Mouse (Mus musculus): ENCODE measurements at regions not wholly inside any gene's neighbourhood (a gene's known extent, or its start where the extent isn't known, plus 50 kb on each side); places are given as distances from the start of the nearest gene placed in this dataset.

GRCm38 (mm10) chr16:93511988-93512387 is 91.9 kb downstream of the Setd4 start:
- TF ChIP-seq CTCF (IDR thresholded peaks at IDR 0.05; ENCODE audit: low read depth, low read length) (no peak), GATA2 (IDR thresholded peaks at IDR 0.05; ENCODE audit: borderline replicate concordance, low read depth, low read length) (no peak), POLR2AphosphoS5 (IDR thresholded peaks at IDR 0.05; ENCODE audit: insufficient replicate concordance, low read depth, low read length) (no peak), GATA1 (IDR thresholded peaks at IDR 0.05; ENCODE audit: borderline replicate concordance, low read length) (no peak), TAL1 (conservative IDR thresholded peaks at IDR 0.05; ENCODE audit: low read depth, low read length) (no peak)
